Mouse (Mus musculus) layer of hippocampus, adult 2 months (tissue): ENCODE data around the gene Bmpr1b. TPM values are rescaled to one million over a fixed set of nuclear protein-coding genes. Genes with fewer than 3 reads are reported as not detected.

Experiments
- DNase-seq, 2 experiments: peaks; one replicate each; pipeline ENCODE4 v3.0.0; 2022; ENCODE audit warnings: low spot score in 2 of 2
- H3K27ac ChIP-seq: fragments of 200-600 bp; 2 replicates; pipeline ENCODE4 v1.8.1; 2022
- H3K4me3 ChIP-seq: fragments of 200-600 bp; 2 replicates; pipeline ENCODE4 v1.8.1; 2022; ENCODE audit warnings: mild to moderate bottlenecking
- CTCF ChIP-seq: fragments of 200-600 bp; conservative IDR thresholded peaks from 2 replicates; pipeline ENCODE4 v1.8.1; 2022; ENCODE audit warnings: antibody characterized with exemption, mild to moderate bottlenecking, moderate library complexity
- total RNA-seq, 2 experiments: library from RNA; stranded (reverse); gene quantifications; 2 replicates each; pipeline ENCODE4 v1.2.3; 2021

Gene Bmpr1b
- total RNA-seq, 2 experiments from 2014 or later, result 19.7 to 21.0 TPM

GRCm38 (mm10) chr3:142099151-142099550 is 70.1 kb downstream of the Bmpr1b start:
- Histone ChIP-seq H3K27ac (no peak overlapping the region), H3K4me3 (no peak overlapping the region)
- TF ChIP-seq CTCF, result no peak
- no peak for DNase-seq

- no peak overlapping the region for H3K4me3 ChIP-seq
- TF ChIP-seq CTCF, result no peak
- DNase-seq, result no peak
Measured at GRCm38 (mm10) chr3:142094049-142094448, 75.2 kb downstream of the Bmpr1b start.

GRCm38 (mm10) chr3:142089684-142090083 is 79.5 kb downstream of the Bmpr1b start:
- Histone ChIP-seq H3K4me3 (no peak overlapping the region), H3K27ac (no peak overlapping the region)
- TF ChIP-seq CTCF, result no peak
- DNase-seq, result no peak

More at GRCm38 (mm10) chr3:142094049-142094448, 75.2 kb downstream of the Bmpr1b start:
- H3K27ac ChIP-seq, result no peak overlapping the region

GRCm38 (mm10) chr3:142085938-142086337 is 83.3 kb downstream of the Bmpr1b start:
- H3K27ac ChIP-seq, result no peak overlapping the region
- TF ChIP-seq CTCF, result no peak
- no peak for DNase-seq
- H3K4me3 ChIP-seq, result no peak overlapping the region

- Histone ChIP-seq H3K4me3 (no peak overlapping the region), H3K27ac (no peak overlapping the region)
- DNase-seq, result no peak
- TF ChIP-seq CTCF, result no peak
Measured at GRCm38 (mm10) chr3:142084091-142084490, 85.1 kb downstream of the Bmpr1b start.

GRCm38 (mm10) chr3:142077723-142078302 is 91.4 kb downstream of the Bmpr1b start:
- Histone ChIP-seq H3K4me3 (no peak overlapping the region), H3K27ac (no peak overlapping the region)
- no peak for TF ChIP-seq CTCF
- no peak for DNase-seq

GRCm38 (mm10) chr3:142071601-142072000 is 97.6 kb downstream of the Bmpr1b start:
- Histone ChIP-seq H3K27ac (no peak overlapping the region), H3K4me3 (no peak overlapping the region)
- no peak for TF ChIP-seq CTCF
- DNase-seq, result no peak

- Histone ChIP-seq H3K4me3 (no peak overlapping the region), H3K27ac (no peak overlapping the region)
- no peak for DNase-seq
- no peak for TF ChIP-seq CTCF
Measured at GRCm38 (mm10) chr3:142066792-142067346, 102.4 kb downstream of the Bmpr1b start.

- no peak for DNase-seq
- no peak overlapping the region for H3K27ac ChIP-seq
- no peak for TF ChIP-seq CTCF
Measured at GRCm38 (mm10) chr3:142065111-142065510, 104.1 kb downstream of the Bmpr1b start.

GRCm38 (mm10) chr3:142063536-142064226 is 105.5 kb downstream of the Bmpr1b start:
- H3K27ac ChIP-seq, result no peak overlapping the region
- no peak overlapping the region for H3K4me3 ChIP-seq
- no peak for DNase-seq
- TF ChIP-seq CTCF, result no peak

More at GRCm38 (mm10) chr3:142065111-142065510, 104.1 kb downstream of the Bmpr1b start:
- H3K4me3 ChIP-seq, result no peak overlapping the region

- no peak for DNase-seq
- H3K27ac ChIP-seq, result no peak overlapping the region
- H3K4me3 ChIP-seq, result no peak overlapping the region
- no peak for TF ChIP-seq CTCF
Measured at GRCm38 (mm10) chr3:142061267-142061666, 108.0 kb downstream of the Bmpr1b start.

GRCm38 (mm10) chr3:142059890-142060289 is 109.3 kb downstream of the Bmpr1b start:
- Histone ChIP-seq H3K27ac (no peak overlapping the region), H3K4me3 (no peak overlapping the region)
- TF ChIP-seq CTCF, result no peak
- no peak for DNase-seq

GRCm38 (mm10) chr3:142050681-142051080 is 118.5 kb downstream of the Bmpr1b start:
- H3K4me3 ChIP-seq, result no peak overlapping the region
- DNase-seq, result no peak
- TF ChIP-seq CTCF, result no peak
- no peak overlapping the region for H3K27ac ChIP-seq

- DNase-seq, result no peak
- no peak overlapping the region for H3K27ac ChIP-seq
- H3K4me3 ChIP-seq, result no peak overlapping the region
- TF ChIP-seq CTCF, result no peak
Measured at GRCm38 (mm10) chr3:142049610-142050009, 119.6 kb downstream of the Bmpr1b start.
